Mouse (Mus musculus) gastrocnemius, postnatal 25 days (tissue): ENCODE measurements around the gene Cysrt1. TPM values are rescaled to one million over a fixed set of nuclear protein-coding genes. Genes with fewer than 3 reads are reported as not detected.

Source experiments
- DNase-seq: peaks from one replicate; pipeline ENCODE4 v3.0.0; 2022
- total RNA-seq, 2 experiments: library from RNA; stranded (reverse); gene quantifications; 1 replicate in 1 of 2; 2 replicates in 1 of 2; pipeline ENCODE4 v1.2.3; 2021

The Cysrt1 gene
- total RNA-seq, 2 experiments from 2014 or later: not detected

DNA sequence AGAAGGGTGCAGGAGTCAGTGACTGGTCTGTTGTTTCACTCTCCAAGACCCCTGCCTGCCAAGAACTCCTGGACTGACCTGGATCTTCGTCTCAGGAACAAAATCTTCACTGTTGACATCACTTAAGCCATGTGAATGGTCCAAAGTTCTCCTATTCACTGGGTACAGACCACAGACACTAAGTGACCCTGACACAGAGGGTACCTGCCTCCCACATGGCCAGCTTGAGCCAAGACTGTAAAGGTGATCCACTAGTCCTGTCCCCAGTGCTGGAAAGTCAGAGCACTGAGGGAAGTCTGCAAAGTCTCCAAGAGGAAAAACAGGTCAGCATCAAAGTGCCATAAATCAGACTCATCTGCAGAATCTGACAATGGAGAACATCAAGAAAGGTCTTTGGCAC lies 34.7 kb downstream of the Cysrt1 start:
- DNase-seq: no peak

- no peak for DNase-seq
Observed at GRCm38 (mm10) chr2:25203631-25204214, 38.5 kb downstream of the Cysrt1 start.

GRCm38 (mm10) chr2:25200631-25201030 lies 41.6 kb downstream of the Cysrt1 start:
- no peak for DNase-seq

- no peak for DNase-seq
Observed at GRCm38 (mm10) chr2:25197946-25198345, 44.3 kb downstream of the Cysrt1 start.

- no peak for DNase-seq
Observed at GRCm38 (mm10) chr2:25197191-25197590, 45.1 kb downstream of the Cysrt1 start.

DNA sequence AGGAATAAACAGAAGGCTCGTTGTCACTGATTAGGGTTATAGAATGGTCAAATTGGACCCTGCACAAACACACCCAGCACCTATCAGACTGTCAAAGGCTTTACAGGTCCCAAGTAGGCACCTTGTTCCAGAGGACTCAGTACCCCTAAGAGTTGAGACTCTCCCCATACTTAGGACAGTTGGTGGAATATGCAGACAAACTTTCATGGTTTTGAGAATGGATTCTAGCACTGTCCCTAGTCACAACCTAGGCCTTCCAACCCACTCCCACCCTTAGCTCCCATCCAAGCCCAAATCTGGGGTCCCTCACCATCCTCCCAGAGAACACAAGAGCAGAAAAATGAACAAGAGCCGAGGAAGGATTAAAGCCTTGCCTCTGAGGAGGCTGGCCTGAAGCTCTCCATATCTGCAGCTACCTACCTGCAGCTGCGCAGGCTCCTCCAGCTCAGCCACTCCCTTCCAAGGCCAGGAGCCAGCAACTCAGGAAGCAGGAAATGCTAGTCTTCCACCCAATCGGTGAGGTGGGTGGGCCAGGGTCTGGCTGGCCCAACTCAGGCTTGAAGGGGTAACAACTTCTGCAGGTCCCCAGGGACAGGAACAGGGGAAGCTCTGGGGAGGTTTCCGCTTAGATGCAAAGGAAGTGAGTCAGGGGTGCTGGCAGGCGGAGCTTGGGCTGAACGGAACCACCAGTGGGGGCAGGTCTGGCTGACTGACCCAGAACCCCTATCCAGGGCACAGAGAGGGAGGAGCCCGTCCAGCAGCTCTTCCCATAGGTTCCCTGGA lies 45.9 kb downstream of the Cysrt1 start, which contains the start of gene Tor4a:
Tor4a (minus strand) TSS at position 715 of the 783 bp plus-strand sequence.
- DNase-seq: peak; percentile 78

GRCm38 (mm10) chr2:25195211-25196156 lies 46.8 kb downstream of the Cysrt1 start:
- no peak for DNase-seq

- no peak for DNase-seq
Observed at GRCm38 (mm10) chr2:25194486-25195171, 47.6 kb downstream of the Cysrt1 start.

DNA sequence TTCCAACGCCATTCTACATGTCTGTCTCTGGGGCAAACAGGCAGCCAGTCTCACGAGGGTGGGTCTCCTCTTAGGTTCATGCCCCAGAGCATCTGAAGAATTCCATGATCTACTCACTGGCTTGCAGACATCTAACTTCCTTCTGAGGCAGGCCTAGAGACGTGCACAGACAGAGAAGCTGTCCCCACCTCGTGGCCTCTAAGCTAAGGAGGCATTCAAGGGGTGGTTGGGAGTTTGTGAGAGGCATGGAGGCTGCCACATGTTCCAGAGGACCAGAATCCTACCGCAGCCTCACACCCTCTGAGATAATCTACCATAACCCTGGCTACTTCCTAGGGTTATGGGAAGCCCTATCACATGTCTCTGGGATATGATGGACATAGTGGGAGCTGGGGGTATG lies 48.2 kb downstream of the Cysrt1 start:
- no peak for DNase-seq

- DNase-seq: peak; percentile 79
Observed at GRCm38 (mm10) chr2:25193330-25193770, 48.9 kb downstream of the Cysrt1 start.

Other genes with a start within 250 kb of the Cysrt1 start
- 10 to 100 TPM; 12.8 to 15.9 TPM for gene Nsmf, start 188.1 kb downstream of the Cysrt1 start, total RNA-seq
- gene Entpd8, start 162.1 kb downstream of the Cysrt1 start, total RNA-seq: not detected
- not detected for gene Noxa1, start 147.3 kb downstream of the Cysrt1 start, total RNA-seq
- 1 to 10 TPM; 3.6 to 6.7 TPM for gene Nrarp, start 61.7 kb downstream of the Cysrt1 start, total RNA-seq
- 1 to 10 TPM; 1.1 to 1.3 TPM for gene Tor4a, start 45.6 kb downstream of the Cysrt1 start, total RNA-seq
- gene Nelfb, start 31.0 kb downstream of the Cysrt1 start, total RNA-seq: 10 to 100 TPM; 20.5 to 22.3 TPM
- not detected for gene Stpg3, start 27.8 kb downstream of the Cysrt1 start, total RNA-seq
- not detected for gene Fam166a, start 23.7 kb downstream of the Cysrt1 start, total RNA-seq
- gene Tubb4b, start 17.8 kb downstream of the Cysrt1 start, total RNA-seq: 100 to 1,000 TPM; 167 to 293 TPM
- not detected for gene Slc34a3, start 8.1 kb downstream of the Cysrt1 start, total RNA-seq
- not detected for gene Rnf224, start 5.7 kb downstream of the Cysrt1 start, total RNA-seq
- under 1 TPM; 0.56 to 0.75 TPM for gene Rnf208, start 197 bp downstream of the Cysrt1 start, total RNA-seq
- gene AL732309.1, start 4.4 kb upstream of the Cysrt1 start, total RNA-seq: under 1 TPM; 0.82 to 0.99 TPM
- gene Tmem203, start 13.0 kb upstream of the Cysrt1 start, total RNA-seq: 10 to 100 TPM; 10.3 to 11.3 TPM
- 1 to 10 TPM; 2.1 to 2.9 TPM for gene Tprn, start 20.2 kb upstream of the Cysrt1 start, total RNA-seq
- gene Ssna1, start 30.0 kb upstream of the Cysrt1 start, total RNA-seq: 10 to 100 TPM; 31.6 to 33.0 TPM
- gene Anapc2, start 30.0 kb upstream of the Cysrt1 start, total RNA-seq: 10 to 100 TPM; 27.0 to 27.3 TPM
- not detected for gene Tmem210, start 45.7 kb upstream of the Cysrt1 start, total RNA-seq
- gene Lrrc26, start 47.5 kb upstream of the Cysrt1 start, total RNA-seq: not detected
- under 1 TPM in 1 of 2 experiments, not detected in 1; 0.08 TPM for gene Grin1, start 76.7 kb upstream of the Cysrt1 start, total RNA-seq
- gene Man1b1, start 89.9 kb upstream of the Cysrt1 start, total RNA-seq: 10 to 100 TPM; 11.9 to 15.4 TPM
- 10 to 100 TPM; 10.1 to 10.4 TPM for gene Dpp7, start 113.9 kb upstream of the Cysrt1 start, total RNA-seq
- gene Uap1l1, start 123.2 kb upstream of the Cysrt1 start, total RNA-seq: 1 to 10 TPM; 2.8 to 4.6 TPM
- under 1 TPM; 0.19 to 0.33 TPM for gene Sapcd2, start 129.9 kb upstream of the Cysrt1 start, total RNA-seq
- 1 to 10 TPM; 9.1 to 9.4 TPM for gene Entpd2, start 153.4 kb upstream of the Cysrt1 start, total RNA-seq
- 10 to 100 TPM; 15.0 to 25.1 TPM for gene Npdc1, start 156.9 kb upstream of the Cysrt1 start, total RNA-seq
- not detected for gene Fut7, start 180.8 kb upstream of the Cysrt1 start, total RNA-seq
- gene Abca2, start 186.3 kb upstream of the Cysrt1 start, total RNA-seq: 10 to 100 TPM; 12.5 to 16.2 TPM
- gene Clic3, start 214.4 kb upstream of the Cysrt1 start, total RNA-seq: under 1 TPM; 0.35 to 0.64 TPM
- gene Paxx, start 218.6 kb upstream of the Cysrt1 start, total RNA-seq: 10 to 100 TPM; 13.7 to 16.2 TPM
- not detected for gene Ptgds, start 227.6 kb upstream of the Cysrt1 start, total RNA-seq